Mouse (Mus musculus) forebrain, postnatal 0 days (tissue): ENCODE data around the gene Ptges3. TPM values are rescaled to one million over a fixed set of nuclear protein-coding genes. Genes with fewer than 3 reads are reported as not detected.

Experiments
- ATAC-seq: fragments of 200-750 bp; cut with Nextera tagmentation; 2 replicates; pipeline ENCODE4 v1.8.0; 2017; ENCODE audit warnings: mild to moderate bottlenecking, moderate library complexity
- DNase-seq: peaks from one replicate; pipeline ENCODE4 v3.0.0-alpha.2; 2015
- H3K27ac ChIP-seq: fragments of 300-500 bp; sonication (generic); 2 replicates; pipeline ENCODE4 v1.5.1; 2014; ENCODE audit warnings: low read depth, mild to moderate bottlenecking, antibody characterized with exemption, low read length, moderate library complexity, mixed read lengths
- H3K27me3 ChIP-seq: fragments of 300-500 bp; sonication (generic); 2 replicates; pipeline ENCODE4 v1.6.1; 2014; ENCODE audit warnings: mild to moderate bottlenecking, low read length, mixed read lengths; ENCODE audit not compliant: insufficient read depth
- H3K36me3 ChIP-seq: fragments of 300-500 bp; sonication (generic); 2 replicates; pipeline ENCODE4 v1.6.1; 2014; ENCODE audit warnings: mild to moderate bottlenecking, moderate library complexity; ENCODE audit not compliant: insufficient read depth
- H3K4me1 ChIP-seq: fragments of 300-500 bp; sonication (generic); 2 replicates; pipeline ENCODE4 v1.6.1; 2014; ENCODE audit warnings: antibody characterized with exemption; ENCODE audit not compliant: insufficient read depth
- H3K4me2 ChIP-seq: fragments of 300-500 bp; sonication (generic); 2 replicates; pipeline ENCODE4 v1.6.1; 2014; ENCODE audit warnings: low read depth, mild to moderate bottlenecking, moderate library complexity
- H3K4me3 ChIP-seq: fragments of 300-500 bp; sonication (generic); 2 replicates; pipeline ENCODE4 v1.5.1; 2014; ENCODE audit warnings: low read depth, low read length, mixed read lengths
- H3K9ac ChIP-seq: fragments of 300-500 bp; sonication (generic); 2 replicates; pipeline ENCODE4 v1.6.1; 2014; ENCODE audit warnings: mild to moderate bottlenecking
- H3K9me3 ChIP-seq: fragments of 300-500 bp; sonication (generic); 2 replicates; pipeline ENCODE4 v1.6.1; 2016; ENCODE audit warnings: low read length
- CTCF ChIP-seq: sonication (generic); IDR thresholded peaks from 2 replicates; pipeline ENCODE4 v1.5.1; 2016; ENCODE audit warnings: antibody characterized with exemption, control low read depth, low read depth
- WGBS: fragments of 180-500 bp; shearing (Covaris S2); extraction: QIAGEN DNeasy Blood & Tissue Kit; methylation state at CpG from one replicate; pipeline ENCODE4 v1.1.7; 2014; 5-methylcytosine and 5-hydroxymethylcytosine counted together
- microRNA counts: library from miRNA; unstranded; fragments of <30 nt; microRNA quantifications from one replicate; lab custom pipeline; 2015
- microRNA-seq, 2 experiments: library from miRNA; unstranded; fragments of <30 nt; microRNA quantifications; one replicate each; pipeline ENCODE4; 2016
- polyA plus RNA-seq: library from polyadenylated mRNA; unstranded; fragments of >200 nt; fragmentation: Nextera tagmentation; extraction: Ambion mirVana; gene quantifications from 2 replicates; pipeline ENCODE4 v1.2.1, GENCODE M21; 2015
- total RNA-seq: library from RNA; depleted of rRNA; stranded (reverse); fragments of >200 nt; gene quantifications from 2 replicates; pipeline ENCODE4 v1.2.3, GENCODE M21; 2014; rRNA removed

The Ptges3 gene
- total and polyA plus RNA-seq, 2 experiments from 2014 or later: 157 to 439 TPM

DNA sequence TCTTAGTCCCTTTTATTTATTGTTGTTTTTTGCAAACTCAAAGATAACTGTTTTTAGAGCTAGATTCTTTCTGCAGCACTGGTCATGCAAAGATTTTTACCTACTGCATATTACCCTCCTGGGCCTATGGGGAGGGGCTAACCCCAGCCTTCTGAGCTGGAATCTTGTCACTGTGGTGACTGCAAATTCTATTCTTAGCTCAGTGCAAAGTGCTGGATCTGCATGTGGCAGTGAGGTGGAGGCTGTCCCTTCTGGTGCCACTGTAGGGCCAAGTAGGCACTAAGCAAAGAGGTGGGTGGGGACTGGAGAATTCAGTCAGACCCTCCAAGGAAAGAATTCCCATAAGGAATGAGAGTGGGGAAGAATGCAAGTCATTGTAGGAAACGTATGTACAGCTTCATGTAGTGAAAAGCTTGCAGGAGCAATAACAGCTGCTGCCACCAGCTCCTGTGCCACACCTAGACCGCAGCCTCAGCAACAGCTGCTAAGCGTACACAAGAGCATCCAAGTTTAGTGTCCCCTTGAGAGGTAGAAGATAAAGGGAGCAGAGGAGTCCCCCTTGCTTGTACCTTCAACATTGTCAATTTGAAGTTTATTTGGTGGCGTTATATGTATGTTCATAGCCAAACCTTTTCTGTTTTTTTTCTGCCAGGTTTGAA is 51.5 kb downstream of the Ptges3 start:
- Histone ChIP-seq H3K4me3 (no peak overlapping the region), H3K36me3 (peaks cover 53% of the 10 kb centered on the region), H3K4me1 (no peaks in the 10 kb centered on the region), H3K9ac (no peak overlapping the region), H3K9me3 (no peaks in the 10 kb centered on the region), H3K27me3 (no peaks in the 10 kb centered on the region), H3K4me2 (no peak overlapping the region), H3K27ac (no peak overlapping the region)
- WGBS: 92% methylated on average over 4 of the region's 4 CpGs
- DNase-seq (no peak), ATAC-seq (no peak)
- TF ChIP-seq CTCF: no peak

DNA sequence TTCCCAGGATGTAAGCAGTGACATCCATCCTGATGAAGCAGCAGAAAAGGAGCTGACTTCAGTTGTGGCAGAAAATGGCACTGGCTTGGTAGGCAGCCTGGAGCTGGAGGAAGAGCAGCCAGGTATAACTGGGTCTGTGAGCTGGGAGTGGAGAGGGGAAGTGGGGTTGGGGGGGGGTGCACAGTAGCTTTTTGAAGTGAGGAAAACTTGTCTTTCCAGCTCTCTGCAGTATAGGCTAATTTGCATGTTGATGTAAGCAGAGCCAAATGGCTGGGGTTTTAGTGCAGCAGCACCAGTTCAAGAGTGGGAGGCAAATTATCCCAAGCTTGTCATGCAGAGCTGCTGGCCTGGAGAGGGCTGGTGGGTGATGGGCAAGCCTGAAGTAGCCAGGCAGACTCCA is 52.5 kb downstream of the Ptges3 start:
- no peak overlapping the region for H3K27ac ChIP-seq
- no peaks in the 10 kb centered on the region for H3K4me1 ChIP-seq
- no peak overlapping the region for H3K9ac ChIP-seq
- peaks cover 63% of the 10 kb centered on the region for H3K36me3 ChIP-seq
- ATAC-seq (no peak), DNase-seq (no peak)
- no peaks in the 10 kb centered on the region for H3K27me3 ChIP-seq
- no peak overlapping the region for H3K4me3 ChIP-seq
- no peak overlapping the region for H3K4me2 ChIP-seq
- H3K9me3 ChIP-seq: no peaks in the 10 kb centered on the region
- TF ChIP-seq CTCF: no peak

DNA sequence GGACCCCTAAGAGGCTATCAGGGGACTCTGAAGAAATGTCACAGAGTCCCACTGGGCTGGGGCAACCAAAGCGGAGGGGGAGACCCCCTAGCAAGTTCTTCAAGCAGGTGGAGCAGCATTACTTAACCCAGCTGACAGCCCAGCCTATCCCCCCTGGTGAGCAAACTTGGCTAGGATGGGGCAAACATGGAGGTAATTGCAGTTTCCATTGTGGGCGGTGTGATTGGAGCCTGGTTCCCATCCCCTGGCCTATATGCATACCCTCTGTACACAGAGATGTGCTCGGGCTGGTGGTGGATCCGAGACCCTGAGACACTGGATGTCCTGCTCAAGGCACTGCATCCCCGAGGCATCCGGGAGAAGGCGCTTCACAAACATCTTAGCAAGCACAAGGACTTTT is 65.1 kb downstream of the Ptges3 start:
- Histone ChIP-seq H3K4me2 (no peak overlapping the region), H3K4me3 (no peak overlapping the region), H3K9ac (no peak overlapping the region), H3K9me3 (no peaks in the 10 kb centered on the region), H3K27me3 (no peaks in the 10 kb centered on the region), H3K36me3 (peaks cover 92% of the 10 kb centered on the region), H3K4me1 (no peaks in the 10 kb centered on the region), H3K27ac (no peak overlapping the region)
- no peak for TF ChIP-seq CTCF
- WGBS: 96% methylated on average over 7 of the region's 7 CpGs
- ATAC-seq (no peak), DNase-seq (no peak)

DNA sequence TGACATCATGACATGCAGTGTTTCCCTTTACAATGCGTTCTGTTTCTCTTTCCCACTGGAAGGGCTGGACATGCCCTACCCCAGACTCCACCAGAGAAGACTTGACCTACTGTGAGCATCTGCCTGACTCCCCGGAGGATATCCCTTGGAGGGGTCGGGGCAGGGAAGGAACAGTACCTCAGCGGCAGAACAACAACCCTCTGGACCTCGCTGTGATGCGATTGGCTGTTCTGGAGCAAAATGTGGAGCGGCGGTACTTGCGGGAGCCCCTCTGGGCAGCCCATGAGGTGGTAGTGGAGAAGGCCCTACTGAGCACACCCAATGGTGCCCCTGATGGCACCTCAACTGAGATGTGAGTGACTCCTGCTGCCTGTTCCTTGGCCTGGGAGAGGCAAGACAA is 66.1 kb downstream of the Ptges3 start:
- Histone ChIP-seq H3K36me3 (peaks cover 90% of the 10 kb centered on the region), H3K9me3 (no peaks in the 10 kb centered on the region), H3K4me1 (no peaks in the 10 kb centered on the region), H3K9ac (no peak overlapping the region), H3K4me2 (no peak overlapping the region), H3K27me3 (no peaks in the 10 kb centered on the region), H3K27ac (no peak overlapping the region), H3K4me3 (no peak overlapping the region)
- no peak for DNase-seq
- no peak for ATAC-seq
- no peak for TF ChIP-seq CTCF
- 95% methylated on average over 9 of the region's 9 CpGs for WGBS

DNA sequence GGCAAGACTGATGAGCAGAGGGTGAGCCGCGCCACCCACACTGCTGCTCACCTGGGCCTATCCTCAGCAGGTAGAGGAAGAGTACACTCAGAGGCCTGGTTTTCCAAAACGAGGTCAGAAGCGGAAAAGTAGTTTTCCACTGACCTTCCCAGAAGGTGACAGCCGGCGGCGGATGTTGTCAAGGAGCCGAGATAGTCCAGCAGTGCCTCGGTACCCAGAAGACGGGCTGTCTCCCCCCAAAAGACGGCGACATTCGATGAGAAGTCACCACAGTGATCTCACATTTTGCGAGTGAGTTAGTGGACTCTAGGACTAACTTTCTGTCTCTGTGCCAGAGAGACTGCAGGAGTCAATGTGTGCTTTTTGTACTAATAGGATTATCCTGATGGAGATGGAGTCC is 67.2 kb downstream of the Ptges3 start:
- no peak overlapping the region for H3K27ac ChIP-seq
- 95% methylated on average over 14 of the region's 14 CpGs for WGBS
- no peak for TF ChIP-seq CTCF
- no peaks in the 10 kb centered on the region for H3K4me1 ChIP-seq
- no peaks in the 10 kb centered on the region for H3K27me3 ChIP-seq
- ATAC-seq: no peak
- no peaks in the 10 kb centered on the region for H3K9me3 ChIP-seq
- no peak overlapping the region for H3K4me2 ChIP-seq
- no peak for DNase-seq
- no peak overlapping the region for H3K4me3 ChIP-seq
- peaks cover 85% of the 10 kb centered on the region for H3K36me3 ChIP-seq
- H3K9ac ChIP-seq: no peak overlapping the region

MicroRNA genes within 50 kb of the gene (microRNA counts, 519-probe panel; counts per million panel counts)
- microRNA mmu-miR-677 (lab: Ali Mortazavi, UCI): not detected

Small RNA genes within 50 kb of the gene (microRNA-seq; reads per million reads assigned to microRNA genes)
- 12.4 to 15.1 reads per million in 2 experiments for gene Mir677

Other genes with a start within 250 kb of the Ptges3 start
- gene Rdh19, start 209.0 kb upstream of the Ptges3 start, total RNA-seq: not detected in 2 replicates
- gene Rdh19, start 209.0 kb upstream of the Ptges3 start, polyA plus RNA-seq: not detected in 2 replicates
- gene Rdh16f2, start 192.5 kb upstream of the Ptges3 start, total RNA-seq: not detected in 2 replicates
- gene Rdh16f2, start 192.5 kb upstream of the Ptges3 start, polyA plus RNA-seq: not detected in 2 replicates
- gene Rdh7, start 170.1 kb upstream of the Ptges3 start, total RNA-seq: not detected in 2 replicates
- gene Rdh7, start 170.1 kb upstream of the Ptges3 start, polyA plus RNA-seq: not detected in 2 replicates
- not detected in 2 replicates for gene Sdr9c7, start 160.4 kb upstream of the Ptges3 start, total RNA-seq
- gene Sdr9c7, start 160.4 kb upstream of the Ptges3 start, polyA plus RNA-seq: not detected in 2 replicates
- gene Hsd17b6, start 51.3 kb upstream of the Ptges3 start, total RNA-seq: not detected in 2 replicates
- gene Hsd17b6, start 51.3 kb upstream of the Ptges3 start, polyA plus RNA-seq: not detected in 2 replicates
- gene Prim1, start 43.8 kb upstream of the Ptges3 start, total RNA-seq: 22.9 and 33.2 TPM in 2 replicates
- gene Prim1, start 43.8 kb upstream of the Ptges3 start, polyA plus RNA-seq: 35.5 and 37.3 TPM in 2 replicates
- gene Naca, start 23.4 kb upstream of the Ptges3 start, total RNA-seq: 630 and 780 TPM in 2 replicates
- gene Naca, start 23.4 kb upstream of the Ptges3 start, polyA plus RNA-seq: 527 and 662 TPM in 2 replicates
- gene Atp5b, start 24.3 kb downstream of the Ptges3 start, total RNA-seq: 2,470 and 2,914 TPM in 2 replicates
- 2,164 and 2,181 TPM in 2 replicates for gene Atp5b, start 24.3 kb downstream of the Ptges3 start, polyA plus RNA-seq
- gene Baz2a, start 32.6 kb downstream of the Ptges3 start, total RNA-seq: 9.3 and 10.0 TPM in 2 replicates
- gene Baz2a, start 32.6 kb downstream of the Ptges3 start, polyA plus RNA-seq: 3.8 and 7.0 TPM in 2 replicates
- 6.3 and 9.9 TPM in 2 replicates for gene Rbms2, start 121.3 kb downstream of the Ptges3 start, total RNA-seq
- gene Rbms2, start 121.3 kb downstream of the Ptges3 start, polyA plus RNA-seq: 4.7 and 5.6 TPM in 2 replicates
- 1.00 and 2.1 TPM in 2 replicates for gene Gls2, start 135.5 kb downstream of the Ptges3 start, total RNA-seq
- gene Gls2, start 135.5 kb downstream of the Ptges3 start, polyA plus RNA-seq: 1.1 and 1.2 TPM in 2 replicates
- gene Spryd4, start 152.9 kb downstream of the Ptges3 start, total RNA-seq: 20.7 and 20.8 TPM in 2 replicates
- 19.6 and 22.7 TPM in 2 replicates for gene Spryd4, start 152.9 kb downstream of the Ptges3 start, polyA plus RNA-seq
- 0.05 TPM in 1 of 2 replicates, not detected in the other for gene Mip, start 166.9 kb downstream of the Ptges3 start, total RNA-seq
- gene Mip, start 166.9 kb downstream of the Ptges3 start, polyA plus RNA-seq: not detected in 2 replicates
- 9.3 and 11.7 TPM in 2 replicates for gene Timeless, start 173.1 kb downstream of the Ptges3 start, total RNA-seq
- 7.7 and 9.9 TPM in 2 replicates for gene Timeless, start 173.1 kb downstream of the Ptges3 start, polyA plus RNA-seq
- not detected in 2 replicates for gene Apon, start 195.1 kb downstream of the Ptges3 start, total RNA-seq
- gene Apon, start 195.1 kb downstream of the Ptges3 start, polyA plus RNA-seq: not detected in 2 replicates
- 0.38 and 0.54 TPM in 2 replicates for gene Apof, start 209.7 kb downstream of the Ptges3 start, total RNA-seq
- gene Apof, start 209.7 kb downstream of the Ptges3 start, polyA plus RNA-seq: 0.12 and 0.26 TPM in 2 replicates
- gene Stat2, start 211.6 kb downstream of the Ptges3 start, total RNA-seq: 7.2 and 8.1 TPM in 2 replicates
- 6.8 and 10.3 TPM in 2 replicates for gene Stat2, start 211.6 kb downstream of the Ptges3 start, polyA plus RNA-seq
- gene Il23a, start 239.8 kb downstream of the Ptges3 start, total RNA-seq: 0.31 TPM in 1 of 2 replicates, not detected in the other
- not detected in 2 replicates for gene Il23a, start 239.8 kb downstream of the Ptges3 start, polyA plus RNA-seq
- 14.9 and 20.0 TPM in 2 replicates for gene Pan2, start 244.4 kb downstream of the Ptges3 start, total RNA-seq
- 9.6 and 11.9 TPM in 2 replicates for gene Pan2, start 244.4 kb downstream of the Ptges3 start, polyA plus RNA-seq